Mouse (Mus musculus) forebrain, embryonic 11.5 days (tissue): ENCODE results near the gene Pde4d. TPM values are rescaled to one million over a fixed set of nuclear protein-coding genes. Genes with fewer than 3 reads are reported as not detected.

ENCODE experiments used
- ATAC-seq: fragments of 200-750 bp; cut with Nextera tagmentation; replicated peaks from 2 replicates; pipeline ENCODE4 v1.8.0; 2017; ENCODE audit warnings: moderate TSS enrichment; ENCODE audit not compliant: low FRiP score
- DNase-seq: peaks from one replicate; pipeline ENCODE4 v3.0.0-alpha.2; 2017; ENCODE audit warnings: low spot score
- H3K27ac ChIP-seq: fragments of 300-500 bp; sonication (generic); 2 replicates; pipeline ENCODE4 v1.5.1; 2014; ENCODE audit warnings: low read depth, low read length
- H3K27me3 ChIP-seq: fragments of 300-500 bp; sonication (generic); 2 replicates; pipeline ENCODE4 v1.6.1; 2014; ENCODE audit warnings: mild to moderate bottlenecking, low read length, mixed read lengths; ENCODE audit not compliant: control insufficient read depth, insufficient read depth
- H3K36me3 ChIP-seq: fragments of 300-500 bp; sonication (generic); 2 replicates; pipeline ENCODE4 v1.6.1; 2014; ENCODE audit warnings: mild to moderate bottlenecking, low read length, moderate library complexity, mixed read lengths; ENCODE audit not compliant: control insufficient read depth, insufficient read depth
- H3K4me1 ChIP-seq: fragments of 300-500 bp; sonication (generic); replicated peaks from 2 replicates; pipeline ENCODE4 v1.6.1; 2014; ENCODE audit warnings: low read length, mixed read lengths; ENCODE audit not compliant: control insufficient read depth, insufficient read depth
- H3K4me2 ChIP-seq: fragments of 300-500 bp; sonication (generic); 2 replicates; pipeline ENCODE4 v1.6.1; 2014; ENCODE audit warnings: low read depth, mild to moderate bottlenecking, low read length, moderate library complexity, mixed read lengths; ENCODE audit not compliant: severe bottlenecking
- H3K4me3 ChIP-seq: fragments of 300-500 bp; sonication (generic); 2 replicates; pipeline ENCODE4 v1.5.1; 2014; ENCODE audit warnings: low read depth, low read length
- H3K9ac ChIP-seq: fragments of 300-500 bp; sonication (generic); 2 replicates; pipeline ENCODE4 v1.6.1; 2014; ENCODE audit warnings: low read length
- H3K9me3 ChIP-seq: fragments of 300-500 bp; sonication (generic); 2 replicates; pipeline ENCODE4 v1.6.1; 2016; ENCODE audit warnings: low read length, mixed read lengths; ENCODE audit not compliant: control insufficient read depth
- WGBS: fragments of 180-500 bp; shearing (Covaris S2); extraction: QIAGEN DNeasy Blood & Tissue Kit; methylation state at CpG from one replicate; pipeline ENCODE4 v1.1.7; 2014; 5-methylcytosine and 5-hydroxymethylcytosine counted together
- polyA plus RNA-seq: library from polyadenylated mRNA; unstranded; fragments of >200 nt; fragmentation: Nextera tagmentation; extraction: Ambion mirVana; gene quantifications from 2 replicates; pipeline ENCODE4 v1.2.1, GENCODE M21; 2014

Gene Pde4d
- polyA plus RNA-seq, 1 experiment from 2014 or later: 11.9 TPM

DNA sequence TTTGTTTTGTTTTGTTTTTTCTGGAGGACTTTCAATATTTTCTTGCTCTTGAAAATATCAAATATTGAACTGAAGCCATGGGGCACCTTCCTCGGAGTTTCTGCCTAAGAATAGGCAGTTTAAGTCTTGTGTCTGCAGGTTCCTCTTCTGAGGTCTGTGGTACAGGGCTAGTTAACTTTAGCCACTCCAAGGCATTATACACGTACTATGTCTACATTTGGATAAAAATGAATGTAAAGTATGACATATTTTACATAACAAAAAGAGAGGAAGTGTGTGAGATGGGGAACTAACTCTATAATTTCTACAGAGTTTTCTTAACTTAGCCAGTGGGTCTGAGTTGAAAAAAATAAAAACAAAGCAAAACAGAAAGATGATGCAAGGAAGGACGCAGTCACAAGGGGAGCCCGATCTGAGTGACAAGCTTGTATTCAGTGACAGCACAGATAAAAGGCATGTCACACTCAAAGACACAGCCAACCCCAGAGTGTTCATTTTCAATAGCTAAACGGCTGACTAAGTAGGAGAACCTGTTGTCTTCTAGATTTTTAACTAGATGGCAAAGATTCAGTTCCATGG, 812.0 kb downstream of the Pde4d start:
- Histone ChIP-seq H3K36me3 (no peaks in the 10 kb centered on the region), H3K4me1 (peaks cover 13% of the 10 kb centered on the region; the same call in 1 of the 2 replicates), H3K27ac (no peak overlapping the region), H3K9ac (no peak overlapping the region), H3K4me2 (peak overlapping the region; percentile 84; the same call in 1 of the 2 replicates), H3K9me3 (no peaks in the 10 kb centered on the region), H3K4me3 (no peak overlapping the region; the same call in 1 of the 2 replicates), H3K27me3 (no peaks in the 10 kb centered on the region)
- DNase-seq (no peak), ATAC-seq (no peak)
- WGBS: 26% methylated on average over 5 of the region's 5 CpGs

DNA sequence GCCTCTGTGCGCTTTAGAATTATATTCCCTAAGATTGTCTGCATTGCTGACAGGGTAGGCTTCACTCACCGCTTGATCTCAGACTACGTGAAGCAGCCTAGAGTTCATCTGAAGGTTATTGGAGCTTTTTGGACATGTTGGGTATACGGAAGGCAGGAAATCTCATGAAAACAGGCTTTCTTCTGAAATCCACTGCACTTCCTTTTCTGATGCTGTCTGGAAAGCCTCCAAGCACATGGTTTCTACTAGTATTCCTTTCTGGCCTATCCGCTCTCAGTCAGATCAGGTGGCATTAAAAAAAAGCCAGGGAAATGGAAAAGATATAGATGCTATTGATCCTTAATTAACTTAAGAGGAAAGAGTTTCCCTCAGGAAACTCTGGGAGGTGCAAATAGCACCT, 812.8 kb downstream of the Pde4d start:
- Histone ChIP-seq H3K4me3 (no peak overlapping the region), H3K27ac (no peak overlapping the region), H3K36me3 (no peaks in the 10 kb centered on the region), H3K9ac (no peak overlapping the region), H3K27me3 (no peaks in the 10 kb centered on the region), H3K4me2 (no peak overlapping the region), H3K9me3 (no peaks in the 10 kb centered on the region), H3K4me1 (peaks cover 13% of the 10 kb centered on the region; the same call in 1 of the 2 replicates)
- DNase-seq (no peak), ATAC-seq (no peak)
- WGBS: 81% methylated on average over 5 of the region's 5 CpGs

DNA sequence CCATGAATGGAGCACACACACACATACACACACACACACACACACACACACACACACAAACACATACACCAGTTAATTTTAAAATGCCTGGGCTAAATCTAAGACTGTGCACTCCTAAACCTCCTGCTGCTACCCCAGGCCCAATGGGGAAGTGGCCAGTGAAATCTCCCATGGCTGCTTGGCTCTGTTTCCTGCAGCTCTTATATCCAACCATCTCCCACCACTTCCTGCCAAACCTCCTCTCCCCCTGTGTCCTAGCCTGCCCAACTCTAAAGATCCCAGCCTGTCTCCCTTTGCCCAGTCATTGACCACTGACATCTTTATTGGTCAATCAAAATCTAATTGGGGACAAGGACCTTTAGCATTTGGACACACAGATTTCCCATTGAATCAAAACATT, 814.1 kb downstream of the Pde4d start:
- Histone ChIP-seq H3K4me3 (no peak overlapping the region), H3K4me1 (peaks cover 14% of the 10 kb centered on the region; the same call in 1 of the 2 replicates), H3K4me2 (no peak overlapping the region), H3K36me3 (no peaks in the 10 kb centered on the region), H3K9ac (no peak overlapping the region), H3K27me3 (no peaks in the 10 kb centered on the region), H3K9me3 (no peaks in the 10 kb centered on the region), H3K27ac (no peak overlapping the region)
- ATAC-seq: no peak
- DNase-seq: no peak

DNA sequence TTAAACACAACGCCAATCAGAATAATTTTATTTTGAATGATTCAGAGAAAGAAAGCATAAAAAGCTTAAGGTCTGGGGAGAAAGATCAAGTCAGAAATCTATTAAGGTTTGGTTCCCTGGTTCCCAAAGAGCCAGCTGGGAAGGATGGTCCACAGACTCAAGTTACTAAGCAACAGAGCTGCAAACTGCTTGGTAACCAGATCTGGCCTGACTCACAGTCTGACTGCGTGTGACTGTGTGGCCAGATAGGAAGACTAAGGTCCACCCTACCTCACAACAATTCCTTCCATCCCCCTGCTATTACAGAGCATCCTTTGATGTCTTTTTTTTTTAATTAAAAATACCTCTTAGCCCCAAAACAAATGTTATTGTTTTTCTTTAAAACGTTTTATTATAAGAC, 818.5 kb downstream of the Pde4d start:
- DNase-seq: no peak
- no peak overlapping the region for H3K9ac ChIP-seq
- no peak overlapping the region for H3K4me3 ChIP-seq
- ATAC-seq: no peak
- no peak overlapping the region for H3K27ac ChIP-seq
- H3K9me3 ChIP-seq: no peaks in the 10 kb centered on the region
- no peaks in the 10 kb centered on the region for H3K36me3 ChIP-seq
- 0 out of 2 replicates have a peak, but pooled peaks cover 2% of the 10 kb centered on the region for H3K4me1 ChIP-seq
- no peak overlapping the region for H3K4me2 ChIP-seq
- 51% methylated on average over 3 of the region's 3 CpGs for WGBS
- H3K27me3 ChIP-seq: no peaks in the 10 kb centered on the region

DNA sequence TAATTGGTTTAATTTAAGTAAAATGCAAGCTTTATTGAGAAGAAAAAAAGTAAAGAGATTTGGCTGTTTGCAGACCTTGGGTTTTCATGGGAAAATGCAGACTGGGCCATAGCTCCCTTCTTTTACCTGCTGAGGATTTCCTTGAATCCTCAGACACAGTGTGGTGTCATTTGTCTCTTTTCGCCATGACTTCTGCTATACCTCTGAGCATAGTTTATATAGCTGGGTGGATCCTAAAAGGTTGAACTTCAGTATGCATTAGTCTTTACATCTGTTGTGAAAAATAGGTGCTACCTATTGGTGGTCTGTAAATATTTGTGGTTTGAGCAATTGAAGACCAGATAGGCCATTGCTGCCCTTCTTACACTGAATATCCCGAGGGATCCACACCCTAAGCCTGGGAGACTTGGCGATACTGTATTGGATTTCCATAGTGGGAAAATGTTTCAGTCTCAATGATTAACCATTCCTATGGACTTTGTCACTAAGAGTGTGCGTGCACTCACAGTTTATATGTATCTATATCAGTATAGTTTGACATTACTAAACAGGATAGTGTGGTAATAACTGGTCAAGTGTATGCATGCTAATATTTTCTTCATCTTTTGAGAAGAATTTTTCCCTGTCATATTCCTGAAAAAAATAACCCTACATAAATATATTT, 819.0 kb downstream of the Pde4d start:
- no peak overlapping the region for H3K27ac ChIP-seq
- H3K4me3 ChIP-seq: no peak overlapping the region
- no peak overlapping the region for H3K4me2 ChIP-seq
- H3K4me1 ChIP-seq: 0 out of 2 replicates have a peak, but pooled peaks cover 2% of the 10 kb centered on the region
- DNase-seq (no peak), ATAC-seq (no peak)
- H3K36me3 ChIP-seq: no peaks in the 10 kb centered on the region
- no peak overlapping the region for H3K9ac ChIP-seq
- WGBS: 90% methylated on average over 4 of the region's 4 CpGs
- H3K9me3 ChIP-seq: no peaks in the 10 kb centered on the region
- H3K27me3 ChIP-seq: no peaks in the 10 kb centered on the region

DNA sequence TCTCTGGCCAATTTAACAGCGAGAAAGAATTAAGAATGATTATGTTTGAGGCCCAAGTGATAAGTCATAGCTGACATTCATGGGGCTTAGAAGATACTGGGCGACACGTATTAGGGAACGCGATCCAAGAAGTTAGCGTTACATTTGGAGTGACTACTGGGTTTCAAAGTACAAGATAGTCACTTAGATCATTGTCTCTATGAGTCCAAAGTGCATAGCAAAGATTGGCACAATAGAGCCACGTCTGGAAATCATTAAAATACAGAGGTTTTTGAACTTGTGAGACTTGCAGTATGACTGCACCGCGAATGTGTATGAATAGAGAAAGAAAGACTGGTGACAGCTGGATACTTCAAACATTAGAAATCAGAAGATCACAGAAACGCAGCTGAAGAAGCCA, 825.1 kb downstream of the Pde4d start:
- DNase-seq: no peak
- H3K9me3 ChIP-seq: no peaks in the 10 kb centered on the region
- H3K27ac ChIP-seq: no peak overlapping the region
- no peaks in the 10 kb centered on the region for H3K36me3 ChIP-seq
- 94% methylated on average over 10 of the region's 10 CpGs for whole genome bisulfite sequencing
- H3K9ac ChIP-seq: no peak overlapping the region
- H3K4me3 ChIP-seq: no peak overlapping the region
- H3K4me2 ChIP-seq: no peak overlapping the region
- H3K27me3 ChIP-seq: no peaks in the 10 kb centered on the region
- H3K4me1 ChIP-seq: no peaks in the 10 kb centered on the region
- no peak for ATAC-seq

DNA sequence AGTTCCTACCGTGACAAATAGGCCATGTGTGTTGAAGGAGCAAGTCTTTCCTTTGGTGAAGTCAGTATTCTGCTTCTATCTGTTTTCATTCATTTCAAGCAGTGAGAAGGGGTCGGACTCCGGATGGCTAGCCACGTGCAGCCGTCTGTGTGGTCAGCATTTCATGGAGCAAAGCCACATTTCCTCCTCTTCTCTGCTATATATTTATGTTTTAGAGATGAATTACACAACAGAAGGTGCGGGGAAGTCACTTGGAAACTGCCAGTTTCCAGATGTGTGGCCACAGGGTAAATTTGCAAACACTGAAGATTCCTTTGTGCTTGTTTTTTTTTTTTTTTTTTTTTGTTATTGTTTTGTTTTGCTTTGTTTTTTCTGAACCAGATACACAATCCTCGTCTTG, 828.0 kb downstream of the Pde4d start:
- WGBS: 81% methylated on average over 7 of the region's 7 CpGs
- Histone ChIP-seq H3K27ac (no peak overlapping the region), H3K27me3 (no peaks in the 10 kb centered on the region), H3K4me1 (no peaks in the 10 kb centered on the region), H3K36me3 (no peaks in the 10 kb centered on the region), H3K4me2 (no peak overlapping the region), H3K9ac (no peak overlapping the region), H3K4me3 (no peak overlapping the region), H3K9me3 (no peaks in the 10 kb centered on the region)
- DNase-seq (no peak), ATAC-seq (no peak)

DNA sequence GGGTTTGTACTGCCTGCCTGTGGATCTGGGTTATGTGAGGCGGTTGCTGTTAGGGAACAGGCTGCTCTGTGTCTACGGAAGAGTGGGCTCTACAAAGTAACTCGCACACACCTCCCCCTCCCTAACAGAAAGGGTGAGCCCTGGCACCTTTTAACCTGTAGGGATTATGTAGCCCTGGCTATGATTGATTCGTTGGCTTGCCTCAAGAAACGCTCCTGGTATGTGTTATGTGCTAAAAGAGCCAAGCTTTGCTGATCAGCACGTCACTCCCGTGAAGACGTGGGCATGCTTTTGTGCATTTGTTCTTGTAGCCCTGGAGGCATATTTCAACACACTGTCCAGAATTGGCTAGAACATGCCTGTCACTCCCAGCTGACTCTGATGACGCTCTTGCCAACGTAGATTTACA, 828.8 kb downstream of the Pde4d start:
- 75% methylated on average over 10 of the region's 10 CpGs for WGBS
- ATAC-seq (no peak), DNase-seq (no peak)
- Histone ChIP-seq H3K27me3 (no peaks in the 10 kb centered on the region), H3K36me3 (no peaks in the 10 kb centered on the region), H3K27ac (no peak overlapping the region), H3K9ac (no peak overlapping the region), H3K9me3 (no peaks in the 10 kb centered on the region), H3K4me3 (no peak overlapping the region), H3K4me2 (no peak overlapping the region), H3K4me1 (no peaks in the 10 kb centered on the region)

DNA sequence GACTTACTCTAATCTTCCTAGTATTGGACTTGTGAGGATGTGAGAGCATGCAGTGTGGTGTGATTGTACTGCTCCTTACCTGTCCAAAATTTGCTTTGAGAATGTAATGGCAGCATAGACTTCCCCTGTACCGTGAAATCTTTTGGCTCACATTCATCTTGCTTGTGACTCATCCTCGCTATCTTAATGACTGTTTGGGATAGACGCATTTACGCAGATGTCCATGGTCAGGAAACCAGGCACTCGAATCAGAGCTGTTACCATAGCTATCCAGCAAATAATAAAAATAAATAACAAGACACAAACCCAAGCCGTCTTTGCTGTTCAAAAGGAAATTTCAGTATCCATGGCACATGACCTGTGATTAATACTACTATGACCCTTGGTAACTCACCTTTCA, 829.5 kb downstream of the Pde4d start:
- ATAC-seq (no peak), DNase-seq (no peak)
- Histone ChIP-seq H3K9ac (no peak overlapping the region), H3K4me1 (no peaks in the 10 kb centered on the region), H3K27me3 (no peaks in the 10 kb centered on the region), H3K4me2 (no peak overlapping the region), H3K4me3 (no peak overlapping the region), H3K27ac (no peak overlapping the region), H3K9me3 (no peaks in the 10 kb centered on the region), H3K36me3 (no peaks in the 10 kb centered on the region)
- WGBS: 90% methylated on average over 6 of the region's 6 CpGs
